In genomic region chr5:134446755-134447154, GRCm38 (mm10) we compare ENCODE assay signal across 5 mouse cellular contexts. TPM values are rescaled to one million over a fixed set of nuclear protein-coding genes. Genes with fewer than 3 reads are reported as not detected.
DNase-seq lines count a peak whose midpoint lies in the region; ATAC-seq lines count a peak whose summit lies in the region.
"Not testable (repeated sequence)": the region's sequence is repeated elsewhere in the genome, so short reads cannot be mapped to it uniquely, and the experiment has no call there.

No protein-coding gene starts in this region.

- H3K9ac ChIP-seq in embryonic facial prominence, embryonic 12.5 days; limb, embryonic 12.5 days (replicated peaks); midbrain, embryonic 11.5 days (ENCODE audit: low read length): not testable (repeated sequence)

- H3K4me3 ChIP-seq in embryonic facial prominence, embryonic 12.5 days; limb, embryonic 12.5 days (replicated peaks); midbrain, embryonic 11.5 days (ENCODE audit: low read depth, low read length): not testable (repeated sequence)

- ATAC-seq in embryonic facial prominence, embryonic 12.5 days (ENCODE audit: insufficient number of reproducible peaks, insufficient read depth, low FRiP score, low TSS enrichment): peak; percentile 1; the same call in 1 of the 2 replicates
- ATAC-seq in limb, embryonic 12.5 days (ENCODE audit: insufficient number of reproducible peaks, insufficient read depth, low FRiP score, low TSS enrichment, low read depth); midbrain, embryonic 11.5 days (ENCODE audit: low FRiP score): not testable (repeated sequence)

- peaks cover 34% of the 10 kb centered on the region for H3K36me3 ChIP-seq in embryonic facial prominence, embryonic 12.5 days
- H3K36me3 ChIP-seq in limb, embryonic 12.5 days: peaks cover 60% of the 10 kb centered on the region
- peaks cover 11% of the 10 kb centered on the region for H3K36me3 ChIP-seq in midbrain, embryonic 11.5 days (ENCODE audit: control insufficient read depth, insufficient read depth, low read length)

- H3K4me2 ChIP-seq in embryonic facial prominence, embryonic 12.5 days (replicated peaks); limb, embryonic 12.5 days; midbrain, embryonic 11.5 days: not testable (repeated sequence)

- peaks cover 20% of the 10 kb centered on the region for H3K4me1 ChIP-seq in embryonic facial prominence, embryonic 12.5 days
- H3K4me1 ChIP-seq in limb, embryonic 12.5 days (replicated peaks): peaks cover 14% of the 10 kb centered on the region
- not testable (repeated sequence) for H3K4me1 ChIP-seq in midbrain, embryonic 11.5 days (ENCODE audit: control insufficient read depth, insufficient read depth, low read length)

- 94% methylated on average over 4 of the region's 4 CpGs for WGBS in embryonic facial prominence, embryonic 12.5 days
- WGBS in limb, embryonic 12.5 days: 91% methylated on average over 4 of the region's 4 CpGs
- WGBS in midbrain, embryonic 11.5 days: 95% methylated on average over 4 of the region's 4 CpGs

- H3K27me3 ChIP-seq in embryonic facial prominence, embryonic 12.5 days; limb, embryonic 12.5 days; midbrain, embryonic 11.5 days (ENCODE audit: control insufficient read depth, insufficient read depth, low read length): not testable (repeated sequence)

- H3K9me3 ChIP-seq in embryonic facial prominence, embryonic 12.5 days; midbrain, embryonic 11.5 days (ENCODE audit: control insufficient read depth, low read length): not testable (repeated sequence)
- H3K9me3 ChIP-seq in limb, embryonic 12.5 days: peaks cover 12% of the 10 kb centered on the region; the same call in 1 of the 2 replicates

- DNase-seq in ES-CJ7 (ENCODE audit: low read depth, low spot score) (peak; percentile 65), R1 (ENCODE audit: low read depth, low spot score) (peak; percentile 74)
- peak; percentile 47 for DNase-seq in midbrain, embryonic 11.5 days (ENCODE audit: low spot score, missing footprints)

- H3K27ac ChIP-seq in embryonic facial prominence, embryonic 12.5 days: peak overlapping the region; percentile 72; the same call in 1 of the 2 replicates
- H3K27ac ChIP-seq in limb, embryonic 12.5 days: 0 out of 2 replicates have a peak overlapping the region, but pooled peaks have one; percentile 75
- H3K27ac ChIP-seq in midbrain, embryonic 11.5 days (ENCODE audit: low read depth, low read length): not testable (repeated sequence)

RNA-seq across cellular contexts. Expression of gene Gtf2ird1, which starts 9.8 kb away (rescaled TPM):
- 151 and 153 TPM in 2 replicates for polyA plus RNA-seq in embryonic facial prominence, embryonic 12.5 days (2016; fragmentation: Nextera tagmentation; extraction: Ambion mirVana)
- 149 and 178 TPM in 2 replicates for polyA plus RNA-seq in limb, embryonic 12.5 days (2016; fragmentation: Nextera tagmentation; extraction: Ambion mirVana)
- 86.5 and 88.1 TPM in 2 replicates for polyA plus RNA-seq in midbrain, embryonic 11.5 days (2014; fragmentation: Nextera tagmentation; extraction: Ambion mirVana)
